Mouse (Mus musculus): ENCODE data around the gene Sbno2. TPM values are rescaled to one million over a fixed set of nuclear protein-coding genes. Genes with fewer than 3 reads are reported as not detected.

Sbno2 gene
- polyA plus RNA-seq, 1 experiment from 2014 or later = 16.8 TPM

DNA sequence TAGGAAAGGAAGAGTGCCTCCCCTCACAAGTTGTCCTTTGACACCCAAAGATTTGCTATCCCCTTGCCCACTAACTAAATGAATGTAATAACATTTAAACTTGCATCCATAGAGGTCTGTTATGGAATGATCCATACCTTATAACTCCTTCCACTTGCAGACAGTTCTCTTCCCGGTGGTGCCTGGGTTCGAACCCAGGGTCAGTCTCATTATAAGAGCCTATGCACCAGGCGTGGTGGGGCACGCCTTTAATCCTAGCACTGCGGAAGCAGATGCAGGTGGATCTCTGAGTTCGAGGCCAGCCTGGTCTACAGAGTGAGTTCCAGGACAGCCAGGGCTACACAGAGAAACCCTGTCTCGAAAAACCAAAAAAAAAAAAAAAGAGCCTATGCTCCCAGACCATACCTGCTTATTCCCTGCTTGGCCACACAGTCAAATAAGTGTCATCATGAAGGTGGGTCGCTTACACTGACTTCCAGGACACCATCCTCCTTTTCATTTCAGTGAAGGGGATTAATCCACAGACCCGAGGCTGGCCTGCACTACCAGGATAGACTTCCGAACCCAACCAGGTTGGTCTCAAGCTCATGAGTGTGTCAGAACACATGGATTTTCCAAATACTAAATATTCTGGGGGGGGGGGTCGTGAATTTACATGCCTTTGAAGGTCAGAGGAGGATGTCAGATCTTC lies 34.7 kb upstream of the Sbno2 start:
- Histone ChIP-seq H3K36me3 (replicated peaks) (peaks cover 8% of the 10 kb centered on the region; the same call in 1 of the 2 replicates), H3K4me3 (0 out of 2 replicates have a peak overlapping the region, but pooled peaks have one; percentile 79), H3K9ac (no peak overlapping the region), H3K27ac (peak overlapping the region; percentile 96), H3K9me3 (no peaks in the 10 kb centered on the region), H3K4me2 (peak overlapping the region; percentile 81; the same call in 1 of the 2 replicates), H3K4me1 (peaks cover 60% of the 10 kb centered on the region), H3K27me3 (replicated peaks) (no peaks in the 10 kb centered on the region)
- 76% methylated on average over 11 of the region's 11 CpGs for WGBS
- no peak for ATAC-seq (replicated peaks)

DNA sequence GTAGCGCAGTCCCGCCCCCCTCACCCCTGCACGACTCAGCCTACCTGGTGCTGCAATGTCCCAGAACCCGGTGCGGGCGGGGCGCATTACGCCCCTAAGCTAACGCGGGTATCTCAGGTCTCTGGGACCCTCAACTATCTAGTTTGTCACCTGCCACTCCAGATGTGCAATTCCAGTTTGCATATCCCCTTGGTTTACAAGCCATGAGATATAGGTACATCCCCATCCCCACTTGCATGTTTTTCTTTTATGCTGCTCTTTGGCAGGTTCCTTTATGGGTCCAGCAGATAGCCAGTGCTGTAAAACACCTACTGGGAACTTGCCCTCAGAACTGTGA lies 34.0 kb upstream of the Sbno2 start:
- Histone ChIP-seq H3K4me2 (peak overlapping the region; percentile 94), H3K4me1 (peaks cover 60% of the 10 kb centered on the region), H3K4me3 (peak overlapping the region; percentile 79), H3K36me3 (replicated peaks) (peaks cover 15% of the 10 kb centered on the region; the same call in 1 of the 2 replicates), H3K9ac (peak overlapping the region; percentile 97), H3K9me3 (no peaks in the 10 kb centered on the region), H3K27me3 (replicated peaks) (no peaks in the 10 kb centered on the region), H3K27ac (peak overlapping the region; percentile 96)
- 2% methylated on average over 10 of the region's 10 CpGs for WGBS
- no peak for ATAC-seq (replicated peaks)

DNA sequence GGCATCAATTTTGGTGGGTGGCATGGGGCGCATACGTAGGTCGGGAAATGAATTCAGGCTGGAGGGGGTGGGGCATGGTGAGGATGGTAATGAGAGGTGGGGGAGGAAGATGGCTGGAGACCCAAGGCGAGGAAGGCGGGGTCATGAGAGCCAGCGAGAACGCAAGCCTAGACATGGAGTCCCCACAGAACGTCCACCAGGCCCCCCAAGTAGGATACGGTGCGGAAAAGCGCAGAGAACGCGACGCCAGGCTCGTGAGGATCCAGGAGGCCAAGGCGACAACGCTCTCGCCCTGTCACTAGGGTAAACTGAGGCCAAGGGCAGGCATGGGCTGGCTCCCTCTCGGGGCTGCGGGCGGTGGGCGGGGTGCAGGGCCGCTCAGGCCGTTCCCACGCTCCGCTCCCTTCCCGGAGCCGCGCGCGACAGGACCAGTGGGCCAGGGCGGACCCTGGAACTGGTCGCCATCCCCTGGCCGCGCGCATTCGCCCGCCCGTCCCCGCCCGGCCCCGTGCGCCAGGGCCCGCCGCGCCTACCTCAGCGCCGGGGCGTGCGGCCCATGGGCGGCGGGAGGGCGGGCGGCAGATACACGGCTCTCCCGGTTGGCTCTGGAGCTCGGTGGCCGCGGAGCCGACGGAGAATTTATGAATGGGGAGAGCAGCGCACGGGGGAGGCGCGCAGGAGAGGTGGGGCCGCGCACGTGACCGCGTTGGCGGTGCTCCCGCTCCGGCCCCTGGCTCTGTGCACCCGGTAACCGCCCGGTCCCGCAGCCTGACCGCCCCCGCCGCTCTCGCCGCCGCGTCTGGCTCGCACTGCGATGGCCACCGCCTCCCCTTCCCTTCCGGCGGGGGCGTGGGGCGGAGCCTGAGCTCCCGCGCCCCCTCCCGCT lies 33.4 kb upstream of the Sbno2 start, which contains the start of gene Atp5d:
Atp5d (plus strand) TSS at position 80 of the 886 bp plus-strand sequence.
- Histone ChIP-seq H3K4me1 (peaks cover 56% of the 10 kb centered on the region), H3K9ac (peak within 1 kb of the TSS; percentile 97), H3K27me3 (replicated peaks) (no peaks in the 10 kb centered on the region), H3K4me2 (peak within 1 kb of the TSS; percentile 94), H3K4me3 (peak within 1 kb of the TSS; percentile 79), H3K9me3 (no peaks in the 10 kb centered on the region), H3K27ac (peak within 1 kb of the TSS; percentile 96), H3K36me3 (replicated peaks) (peaks cover 18% of the 10 kb centered on the region; the same call in 1 of the 2 replicates)
- WGBS = under 1% methylated on average over 81 of the region's 94 CpGs
- ATAC-seq (replicated peaks) = peak; percentile 34

DNA sequence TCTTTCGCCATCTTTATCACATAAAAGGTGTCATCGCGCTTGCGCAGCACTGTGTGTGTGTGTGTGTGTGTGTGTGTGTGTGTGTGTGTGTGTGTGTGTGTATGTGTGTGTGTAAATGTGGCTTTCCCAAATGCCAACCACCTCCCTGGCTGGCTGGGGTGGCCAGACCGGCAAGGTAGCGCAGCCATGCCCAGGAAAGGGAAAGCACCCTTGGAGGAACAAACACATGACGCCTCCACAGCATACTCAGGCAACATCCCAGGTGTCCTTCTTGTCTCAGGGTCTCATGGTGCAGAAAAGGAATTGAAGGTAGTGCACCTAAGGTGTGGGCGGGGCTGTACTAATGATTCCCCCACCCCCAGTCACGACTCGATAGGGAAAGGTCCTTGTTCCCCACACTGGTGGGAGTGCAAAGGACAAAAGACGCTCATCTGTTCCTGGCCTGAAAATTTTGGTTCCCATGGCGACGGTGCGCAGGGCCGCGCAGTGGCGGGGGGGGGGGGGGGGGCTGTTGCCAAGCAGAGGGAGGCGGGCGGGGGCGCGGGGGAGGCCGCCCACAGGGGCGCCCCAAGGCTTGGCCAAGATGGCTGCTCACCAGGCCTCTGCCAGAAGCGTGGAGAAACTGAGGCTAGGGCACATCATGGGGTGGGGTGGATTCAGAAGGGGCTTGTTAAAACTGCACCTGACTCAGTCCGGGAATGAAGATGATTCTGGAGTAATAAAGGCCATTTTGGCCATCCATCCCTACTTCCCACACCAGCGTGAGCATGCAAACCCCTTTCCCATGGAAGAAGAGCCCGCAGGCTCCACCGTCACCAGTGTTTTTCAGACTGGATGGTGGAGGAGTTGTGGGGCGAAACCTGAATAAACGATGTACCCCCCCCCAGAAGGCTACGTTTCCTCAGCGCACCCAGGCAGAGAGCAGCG lies 32.5 kb upstream of the Sbno2 start:
- H3K27me3 ChIP-seq (replicated peaks) = no peaks in the 10 kb centered on the region
- peak overlapping the region; percentile 94 for H3K4me2 ChIP-seq
- H3K4me3 ChIP-seq = peak overlapping the region; percentile 79
- peak overlapping the region; percentile 96 for H3K27ac ChIP-seq
- no peak for ATAC-seq (replicated peaks)
- H3K4me1 ChIP-seq = peaks cover 50% of the 10 kb centered on the region
- WGBS = under 1% methylated on average over 30 of the region's 33 CpGs
- H3K9ac ChIP-seq = peak overlapping the region; percentile 97
- H3K9me3 ChIP-seq = no peaks in the 10 kb centered on the region
- H3K36me3 ChIP-seq (replicated peaks) = peaks cover 27% of the 10 kb centered on the region

DNA sequence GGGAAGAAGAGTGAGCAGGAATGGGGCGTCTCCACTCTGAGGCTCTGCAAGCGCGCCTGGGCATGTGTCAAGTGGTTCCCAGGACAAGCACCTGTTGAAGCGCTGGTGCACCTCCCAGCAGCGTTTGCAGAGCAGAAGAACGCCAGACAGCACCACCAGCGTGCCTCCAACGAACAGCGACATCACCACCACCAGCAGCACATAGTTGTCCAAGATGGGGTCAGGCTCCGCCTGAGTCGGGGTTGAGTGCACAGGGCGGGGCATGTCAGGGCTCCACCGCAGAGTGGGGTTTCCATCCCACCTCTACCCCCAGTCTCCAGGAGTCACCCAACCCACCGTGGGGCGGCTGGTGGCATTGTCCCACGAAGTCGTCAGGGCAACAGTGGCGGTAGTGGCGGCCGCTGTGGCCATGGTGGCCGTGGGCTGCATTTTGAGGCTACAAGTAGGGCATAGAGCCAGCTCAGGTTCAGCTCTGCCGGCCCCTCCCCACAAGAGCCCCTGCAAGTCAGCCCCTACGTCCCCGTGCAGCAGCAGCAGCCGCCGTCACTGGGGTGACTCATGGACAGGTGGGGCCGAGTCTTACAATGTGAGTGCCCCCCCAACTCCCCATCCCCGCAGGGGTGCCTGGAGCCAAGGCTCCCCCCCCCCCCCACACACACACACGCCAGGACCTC lies 31.7 kb upstream of the Sbno2 start:
- Histone ChIP-seq H3K4me2 (peak overlapping the region; percentile 94), H3K9me3 (no peaks in the 10 kb centered on the region), H3K27me3 (replicated peaks) (no peaks in the 10 kb centered on the region), H3K4me1 (peaks cover 49% of the 10 kb centered on the region), H3K36me3 (replicated peaks) (peaks cover 35% of the 10 kb centered on the region), H3K27ac (peak overlapping the region; percentile 96), H3K9ac (peak overlapping the region; percentile 97), H3K4me3 (peak overlapping the region; percentile 79)
- 2% methylated on average over 28 of the region's 29 CpGs for WGBS
- ATAC-seq (replicated peaks) = peak; percentile 7; the same call in 1 of the 2 replicates

DNA sequence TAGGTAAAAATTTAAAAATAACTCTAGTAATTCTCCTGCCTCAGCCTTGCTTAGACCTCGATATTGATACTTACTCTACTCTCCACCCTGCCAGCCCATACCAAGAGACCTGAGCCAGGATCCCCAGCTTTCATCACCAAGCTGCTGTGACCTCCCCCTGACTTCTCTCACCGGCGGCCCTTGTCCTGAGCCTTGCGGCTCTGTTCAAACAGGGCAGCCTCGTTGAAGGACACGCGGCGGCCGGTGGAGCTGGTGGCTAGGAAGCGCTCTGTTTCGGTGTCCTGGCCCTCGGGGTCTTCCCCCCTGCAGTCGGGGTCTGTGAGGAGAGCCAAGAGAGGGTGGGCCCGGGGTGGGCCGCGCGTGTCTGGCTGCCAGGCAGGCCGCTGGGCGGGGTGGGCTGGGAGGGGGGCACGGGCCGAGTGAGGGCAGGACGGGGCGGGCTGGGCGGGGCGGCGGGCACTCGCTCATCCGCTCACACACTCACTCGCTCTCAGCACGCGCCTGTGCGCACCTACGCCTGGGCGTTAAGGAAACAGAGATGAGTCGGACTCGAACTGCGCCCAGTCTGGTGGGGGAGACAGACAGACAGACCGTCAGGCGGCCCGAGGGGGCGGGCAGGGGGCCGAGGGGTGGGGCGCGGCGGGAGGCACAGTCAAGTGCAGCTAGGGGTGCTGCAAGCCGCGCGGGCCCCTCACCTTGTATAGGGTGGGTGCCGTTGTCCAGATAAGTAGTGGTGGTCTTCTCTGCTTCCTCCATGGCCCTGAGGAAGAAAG lies 31.0 kb upstream of the Sbno2 start:
- H3K27me3 ChIP-seq (replicated peaks) = no peaks in the 10 kb centered on the region
- peak overlapping the region; percentile 94 for H3K4me2 ChIP-seq
- 18% methylated on average over 41 of the region's 49 CpGs for WGBS
- ATAC-seq (replicated peaks) = no peak
- peak overlapping the region; percentile 96 for H3K27ac ChIP-seq
- H3K4me1 ChIP-seq = peaks cover 51% of the 10 kb centered on the region
- H3K9me3 ChIP-seq = no peaks in the 10 kb centered on the region
- H3K36me3 ChIP-seq (replicated peaks) = peaks cover 37% of the 10 kb centered on the region
- peak overlapping the region; percentile 97 for H3K9ac ChIP-seq
- peak overlapping the region; percentile 79 for H3K4me3 ChIP-seq

DNA sequence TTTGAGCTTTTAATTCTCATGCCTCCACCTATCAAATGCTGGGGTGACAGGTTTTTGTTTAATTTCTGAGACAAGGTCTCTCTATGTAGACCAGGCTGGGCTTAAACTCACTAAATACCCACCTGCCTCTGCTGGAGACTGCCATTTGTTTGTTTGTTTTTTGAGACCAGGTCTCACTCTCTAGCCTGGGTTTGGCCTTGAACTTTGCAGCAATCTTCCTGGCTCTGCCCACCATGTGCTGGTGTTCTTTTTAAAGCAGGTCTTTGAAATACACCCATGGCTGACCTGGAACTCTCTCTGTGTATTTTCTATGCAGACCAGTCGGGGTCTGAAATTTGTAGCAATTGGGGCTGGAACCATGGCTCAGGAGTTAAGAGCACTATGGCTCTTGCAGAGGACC lies 30.3 kb upstream of the Sbno2 start:
- Histone ChIP-seq H3K27ac (no peak overlapping the region), H3K27me3 (replicated peaks) (no peaks in the 10 kb centered on the region), H3K4me1 (peaks cover 48% of the 10 kb centered on the region), H3K4me3 (no peak overlapping the region), H3K4me2 (0 out of 2 replicates have a peak overlapping the region, but pooled peaks have one; percentile 94), H3K9ac (no peak overlapping the region), H3K9me3 (no peaks in the 10 kb centered on the region), H3K36me3 (replicated peaks) (peaks cover 45% of the 10 kb centered on the region)
- 89% methylated on average over 1 of the region's 1 CpGs for WGBS
- no peak for ATAC-seq (replicated peaks)

DNA sequence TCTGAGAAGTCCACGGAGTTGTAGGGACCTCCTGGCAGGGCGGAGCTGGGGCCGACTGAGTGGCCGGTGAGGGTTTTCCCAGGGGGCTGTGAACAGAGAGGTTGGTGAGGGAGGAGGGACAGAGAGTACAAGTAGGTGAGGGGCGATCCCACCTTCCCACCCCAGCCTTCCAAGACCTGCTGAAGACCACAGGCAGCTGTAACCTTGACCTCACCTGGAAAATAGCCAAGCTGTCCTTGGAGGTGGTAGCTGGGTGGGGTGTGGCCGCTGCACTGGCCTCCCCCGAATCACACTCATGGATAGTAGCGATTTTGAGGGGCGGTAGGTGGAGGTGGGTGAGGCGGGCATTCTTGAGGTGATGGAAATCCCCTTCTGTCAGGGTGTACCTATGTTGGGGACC lies 29.8 kb upstream of the Sbno2 start:
- ATAC-seq (replicated peaks) = no peak
- Histone ChIP-seq H3K4me1 (peaks cover 46% of the 10 kb centered on the region), H3K9me3 (no peaks in the 10 kb centered on the region), H3K9ac (no peak overlapping the region), H3K27me3 (replicated peaks) (no peaks in the 10 kb centered on the region), H3K4me2 (no peak overlapping the region), H3K36me3 (replicated peaks) (peaks cover 47% of the 10 kb centered on the region), H3K27ac (no peak overlapping the region), H3K4me3 (no peak overlapping the region)
- 86% methylated on average over 10 of the region's 10 CpGs for WGBS

DNA sequence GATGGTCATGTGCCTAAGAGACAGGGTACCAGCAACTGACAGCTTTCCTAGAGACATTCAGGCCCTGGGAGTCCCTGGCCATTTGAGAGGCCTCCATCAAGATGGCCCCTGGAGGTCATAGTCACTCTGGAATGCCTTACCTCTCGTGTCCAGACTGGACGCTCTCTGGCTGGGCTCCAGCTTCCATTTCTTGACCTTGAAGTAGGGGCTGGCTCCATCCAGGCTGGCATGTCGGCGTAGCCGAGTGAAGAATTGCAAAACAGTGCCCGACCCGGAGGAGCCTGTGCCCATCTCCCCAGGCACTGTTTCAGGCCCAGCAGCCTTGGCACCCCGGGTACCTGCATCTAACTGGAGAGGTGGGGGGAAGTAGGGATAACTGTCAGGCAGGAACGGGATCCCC lies 29.1 kb upstream of the Sbno2 start:
- ATAC-seq (replicated peaks) = no peak
- no peak overlapping the region for H3K9ac ChIP-seq
- peaks cover 42% of the 10 kb centered on the region for H3K4me1 ChIP-seq
- H3K27me3 ChIP-seq (replicated peaks) = no peaks in the 10 kb centered on the region
- H3K4me3 ChIP-seq = no peak overlapping the region
- H3K36me3 ChIP-seq (replicated peaks) = peaks cover 49% of the 10 kb centered on the region
- H3K4me2 ChIP-seq = no peak overlapping the region
- no peak overlapping the region for H3K27ac ChIP-seq
- no peaks in the 10 kb centered on the region for H3K9me3 ChIP-seq
- 90% methylated on average over 9 of the region's 9 CpGs for WGBS

DNA sequence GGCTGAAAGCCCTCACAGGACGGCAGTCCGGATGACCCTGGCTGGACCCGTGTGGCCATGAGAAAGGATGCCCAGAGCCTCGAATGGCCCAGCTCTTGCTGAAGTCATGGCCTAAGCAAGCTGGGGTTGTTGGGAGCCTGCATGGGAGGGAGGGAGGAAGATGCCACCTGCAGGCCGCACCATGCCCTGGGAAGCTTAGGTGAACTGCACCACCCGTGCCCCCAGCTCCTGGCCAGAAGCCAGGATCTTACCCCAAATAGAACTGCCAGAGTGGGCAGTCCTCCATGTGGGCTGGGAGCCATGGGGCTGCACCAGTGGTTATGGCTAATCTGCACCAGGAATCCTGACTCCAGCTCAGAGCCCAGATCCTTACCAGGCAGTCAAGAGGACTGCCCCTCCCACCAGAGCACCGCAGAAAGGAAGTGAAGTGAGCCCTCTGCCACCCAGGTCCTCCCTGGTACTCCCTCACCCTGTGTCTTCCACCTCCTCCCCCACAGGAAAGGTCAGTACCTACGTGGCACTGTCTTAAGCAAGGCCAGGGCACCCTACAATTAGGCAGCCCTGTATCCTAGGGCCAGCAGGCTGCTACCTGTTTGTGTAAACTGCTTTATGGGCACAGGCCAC lies 28.0 kb upstream of the Sbno2 start:
- Histone ChIP-seq H3K9me3 (no peaks in the 10 kb centered on the region), H3K4me2 (no peak overlapping the region), H3K9ac (no peak overlapping the region), H3K4me1 (peaks cover 39% of the 10 kb centered on the region), H3K27me3 (replicated peaks) (no peaks in the 10 kb centered on the region), H3K27ac (no peak overlapping the region), H3K4me3 (no peak overlapping the region), H3K36me3 (replicated peaks) (peaks cover 57% of the 10 kb centered on the region)
- WGBS = 65% methylated on average over 8 of the region's 8 CpGs
- ATAC-seq (replicated peaks) = no peak

Data from midbrain, embryonic 15.5 days (tissue).